Mouse (Mus musculus): ENCODE data around the gene Cnbp. TPM values are rescaled to one million over a fixed set of nuclear protein-coding genes. Genes with fewer than 3 reads are reported as not detected.

Cnbp gene
- polyA plus RNA-seq, 1 experiment from 2014 or later = 526 TPM

DNA sequence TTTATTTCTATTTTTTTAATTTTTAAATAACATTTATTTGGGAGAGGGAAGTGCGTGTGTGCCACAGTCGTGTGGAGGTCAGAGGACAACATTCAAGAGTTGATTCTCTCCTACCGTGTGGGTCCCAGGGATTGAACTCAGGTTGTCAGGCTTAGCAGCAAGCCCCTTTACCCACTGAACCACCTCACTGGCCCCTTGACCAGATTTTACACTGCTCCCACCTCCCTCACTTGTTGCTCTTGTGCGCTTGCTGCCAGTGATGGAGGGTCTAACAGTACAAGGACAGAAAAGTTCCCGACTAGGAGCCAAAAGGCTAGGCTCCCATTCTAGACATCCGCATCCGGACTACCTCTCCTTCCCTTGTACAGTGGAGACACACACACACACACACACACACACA lies 45.5 kb downstream of the Cnbp start:
- Histone ChIP-seq H3K4me2 (no peak overlapping the region), H3K4me1 (replicated peaks) (peaks cover 89% of the 10 kb centered on the region), H3K27me3 (no peaks in the 10 kb centered on the region), H3K4me3 (replicated peaks) (no peak overlapping the region), H3K27ac (replicated peaks) (no peak overlapping the region; the same call in 1 of the 2 replicates), H3K9ac (no peak overlapping the region), H3K36me3 (replicated peaks) (peaks cover 55% of the 10 kb centered on the region), H3K9me3 (replicated peaks) (no peaks in the 10 kb centered on the region)
- WGBS (ENCODE audit: insufficient replicate concordance) = 88% methylated on average over 7 of the region's 7 CpGs
- no peak for ATAC-seq (ENCODE audit: insufficient read depth)

DNA sequence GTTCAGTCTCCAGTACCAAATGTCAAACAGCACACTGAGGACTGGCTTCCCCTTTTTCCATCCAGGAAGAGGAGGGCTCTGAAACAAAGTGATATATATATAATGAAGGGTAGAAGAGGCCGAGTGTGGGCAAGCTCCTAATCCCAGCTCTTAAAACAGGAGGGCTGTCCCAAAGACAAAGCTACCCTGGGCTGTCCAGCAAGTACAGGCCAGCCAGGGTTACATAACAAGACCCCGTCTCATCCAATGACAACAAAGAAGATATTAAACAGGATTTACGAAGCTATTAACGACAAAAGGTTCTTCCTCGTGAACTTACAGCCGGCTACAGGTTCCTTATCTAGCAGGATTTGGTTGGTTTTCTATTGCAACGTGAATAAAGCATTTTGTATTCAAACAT lies 46.0 kb downstream of the Cnbp start:
- peak overlapping the region; percentile 19; the same call in 1 of the 2 replicates for H3K27ac ChIP-seq (replicated peaks)
- H3K4me2 ChIP-seq = no peak overlapping the region
- no peaks in the 10 kb centered on the region for H3K9me3 ChIP-seq (replicated peaks)
- WGBS (ENCODE audit: insufficient replicate concordance) = 63% methylated on average over 7 of the region's 7 CpGs
- no peak overlapping the region for H3K9ac ChIP-seq
- peaks cover 89% of the 10 kb centered on the region for H3K4me1 ChIP-seq (replicated peaks)
- H3K36me3 ChIP-seq (replicated peaks) = peaks cover 55% of the 10 kb centered on the region
- H3K27me3 ChIP-seq = no peaks in the 10 kb centered on the region
- no peak overlapping the region for H3K4me3 ChIP-seq (replicated peaks)
- ATAC-seq (ENCODE audit: insufficient read depth) = no peak

DNA sequence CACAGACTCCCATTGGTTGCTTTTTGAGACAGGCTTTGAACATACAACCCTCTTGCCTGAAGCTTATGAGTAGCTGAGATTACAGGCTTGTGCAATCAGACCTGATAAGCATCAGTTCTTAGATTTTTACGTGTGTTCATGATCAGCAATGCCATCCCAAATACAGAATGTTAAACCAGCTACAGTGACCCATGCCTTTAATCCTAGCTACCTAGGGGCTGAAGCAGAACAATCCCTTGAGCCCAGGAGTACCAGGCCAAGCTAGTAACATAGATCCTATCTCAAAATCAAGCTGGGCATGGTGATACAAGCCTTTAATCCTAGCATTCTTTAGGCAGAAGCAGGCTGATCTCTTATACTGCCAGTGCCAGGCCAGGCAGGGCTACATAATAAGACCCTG lies 46.9 kb downstream of the Cnbp start:
- Histone ChIP-seq H3K4me2 (no peak overlapping the region), H3K9ac (no peak overlapping the region), H3K4me1 (replicated peaks) (peaks cover 89% of the 10 kb centered on the region), H3K27me3 (no peaks in the 10 kb centered on the region), H3K36me3 (replicated peaks) (peaks cover 59% of the 10 kb centered on the region), H3K4me3 (replicated peaks) (no peak overlapping the region), H3K9me3 (replicated peaks) (no peaks in the 10 kb centered on the region), H3K27ac (replicated peaks) (no peak overlapping the region)
- 40% methylated on average over 1 of the region's 1 CpGs for WGBS (ENCODE audit: insufficient replicate concordance)
- ATAC-seq (ENCODE audit: insufficient read depth) = no peak

DNA sequence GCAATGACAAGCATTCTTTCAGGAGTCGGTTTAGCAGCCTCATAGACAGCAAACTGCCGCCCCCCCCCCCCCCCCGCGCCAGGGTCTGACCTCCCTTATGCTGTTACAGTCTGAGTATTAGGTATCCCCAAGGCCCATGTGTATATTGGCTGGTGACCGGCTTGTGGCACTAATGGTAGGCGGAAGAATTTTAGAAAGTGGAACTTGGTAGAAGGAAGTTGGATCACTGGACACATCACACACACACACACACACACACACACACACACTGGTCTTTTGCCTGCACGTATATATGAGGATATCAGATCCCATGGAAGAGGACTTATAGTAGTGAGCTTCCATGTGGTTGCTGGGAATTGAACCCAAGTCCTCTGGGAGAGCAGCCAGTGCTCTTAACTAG lies 48.4 kb downstream of the Cnbp start:
- H3K4me2 ChIP-seq = no peak overlapping the region
- H3K27me3 ChIP-seq = no peaks in the 10 kb centered on the region
- peaks cover 64% of the 10 kb centered on the region for H3K36me3 ChIP-seq (replicated peaks)
- H3K27ac ChIP-seq (replicated peaks) = no peak overlapping the region
- ATAC-seq (ENCODE audit: insufficient read depth) = no peak
- peaks cover 89% of the 10 kb centered on the region for H3K4me1 ChIP-seq (replicated peaks)
- H3K4me3 ChIP-seq (replicated peaks) = no peak overlapping the region
- no peak overlapping the region for H3K9ac ChIP-seq
- 76% methylated on average over 7 of the region's 7 CpGs for WGBS (ENCODE audit: insufficient replicate concordance)
- H3K9me3 ChIP-seq (replicated peaks) = no peaks in the 10 kb centered on the region

DNA sequence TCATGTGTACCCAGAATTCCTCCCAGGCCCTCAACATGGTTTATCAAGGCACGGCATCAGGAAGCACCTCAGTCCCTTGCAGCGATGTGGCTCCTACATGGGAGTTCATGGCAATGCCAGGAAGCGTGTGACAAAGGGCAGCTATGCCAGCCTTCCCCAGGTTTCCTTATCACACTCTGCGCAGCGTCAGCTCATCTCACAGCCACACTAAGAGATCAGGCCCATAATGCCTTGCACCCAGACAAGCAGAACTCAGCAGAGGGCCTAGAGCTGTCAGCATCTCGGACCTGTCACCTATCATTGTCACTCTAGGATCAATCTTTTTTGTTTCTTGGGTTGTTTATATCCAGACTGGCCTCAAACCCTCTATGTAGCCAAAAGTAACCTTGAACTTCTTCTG lies 51.3 kb downstream of the Cnbp start:
- ATAC-seq (ENCODE audit: insufficient read depth) = 0 out of 2 replicates have a peak, but pooled peaks have one; percentile 37
- Histone ChIP-seq H3K27ac (replicated peaks) (peak overlapping the region; percentile 89), H3K9me3 (replicated peaks) (no peaks in the 10 kb centered on the region), H3K9ac (no peak overlapping the region), H3K4me3 (replicated peaks) (no peak overlapping the region), H3K4me1 (replicated peaks) (peaks cover 89% of the 10 kb centered on the region), H3K36me3 (replicated peaks) (peaks cover 48% of the 10 kb centered on the region), H3K27me3 (no peaks in the 10 kb centered on the region), H3K4me2 (peak overlapping the region; percentile 36)
- WGBS (ENCODE audit: insufficient replicate concordance) = 39% methylated on average over 6 of the region's 6 CpGs

DNA sequence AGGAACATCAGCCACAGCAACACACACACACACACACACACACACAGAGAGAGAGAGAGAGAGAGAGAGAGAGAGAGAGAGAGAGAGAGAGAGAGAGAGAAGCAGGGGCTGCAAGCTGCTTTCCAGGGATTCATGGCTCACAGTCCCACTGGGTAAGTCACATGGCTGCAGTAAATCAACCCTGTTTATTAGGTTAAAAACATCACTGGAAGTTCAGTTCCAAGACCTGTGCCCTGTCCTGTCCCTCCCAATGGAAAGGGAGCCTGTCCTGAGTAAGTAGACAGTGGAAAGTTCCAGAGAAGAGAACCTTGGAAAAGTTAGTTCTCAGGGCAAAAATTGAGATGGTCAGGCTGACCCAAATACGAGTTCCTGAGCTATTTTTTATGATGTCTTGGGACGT lies 53.6 kb downstream of the Cnbp start:
- peak overlapping the region; percentile 89 for H3K27ac ChIP-seq (replicated peaks)
- H3K36me3 ChIP-seq (replicated peaks) = peaks cover 50% of the 10 kb centered on the region
- no peak for ATAC-seq (ENCODE audit: insufficient read depth)
- H3K4me2 ChIP-seq = peak overlapping the region; percentile 55; the same call in 1 of the 2 replicates
- H3K9ac ChIP-seq = no peak overlapping the region
- 50% methylated on average over 2 of the region's 2 CpGs for WGBS (ENCODE audit: insufficient replicate concordance)
- H3K9me3 ChIP-seq (replicated peaks) = no peaks in the 10 kb centered on the region
- H3K27me3 ChIP-seq = no peaks in the 10 kb centered on the region
- H3K4me3 ChIP-seq (replicated peaks) = no peak overlapping the region
- H3K4me1 ChIP-seq (replicated peaks) = peaks cover 84% of the 10 kb centered on the region

DNA sequence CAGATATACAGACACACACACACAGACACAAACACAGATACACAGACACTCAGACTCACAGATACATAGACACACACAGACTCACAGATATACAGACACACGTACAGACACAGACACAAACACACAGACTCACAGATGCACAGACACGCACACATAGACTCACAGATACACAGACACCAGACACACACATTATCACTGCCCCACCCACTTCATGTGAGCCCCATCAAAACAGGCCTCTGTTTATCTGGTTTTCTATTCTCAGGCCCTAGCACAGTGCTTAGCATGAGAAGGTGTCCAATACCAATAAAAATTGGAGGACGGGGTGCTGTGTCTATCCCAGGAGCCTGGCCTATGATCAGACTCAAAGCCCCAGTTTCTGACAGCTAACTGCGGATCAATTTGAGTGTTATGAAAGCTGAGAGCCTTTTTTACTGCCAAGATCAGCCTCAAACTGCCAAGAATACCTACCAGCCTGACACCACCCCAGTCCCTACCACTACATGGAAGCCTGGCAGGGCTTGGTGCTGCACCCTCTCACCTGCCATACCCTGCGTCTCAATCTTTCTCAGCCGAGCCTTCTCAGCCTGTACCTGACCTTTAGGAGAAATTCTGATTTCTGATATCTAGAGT lies 54.5 kb downstream of the Cnbp start:
- Histone ChIP-seq H3K36me3 (replicated peaks) (peaks cover 56% of the 10 kb centered on the region), H3K27me3 (no peaks in the 10 kb centered on the region), H3K4me1 (replicated peaks) (peaks cover 89% of the 10 kb centered on the region), H3K4me3 (replicated peaks) (peak overlapping the region; percentile 18), H3K4me2 (peak overlapping the region; percentile 55), H3K27ac (replicated peaks) (peak overlapping the region; percentile 89), H3K9me3 (replicated peaks) (no peaks in the 10 kb centered on the region), H3K9ac (0 out of 2 replicates have a peak overlapping the region, but pooled peaks have one; percentile 43)
- WGBS (ENCODE audit: insufficient replicate concordance) = 58% methylated on average over 6 of the region's 6 CpGs
- peak; percentile 92 for ATAC-seq (ENCODE audit: insufficient read depth)

DNA sequence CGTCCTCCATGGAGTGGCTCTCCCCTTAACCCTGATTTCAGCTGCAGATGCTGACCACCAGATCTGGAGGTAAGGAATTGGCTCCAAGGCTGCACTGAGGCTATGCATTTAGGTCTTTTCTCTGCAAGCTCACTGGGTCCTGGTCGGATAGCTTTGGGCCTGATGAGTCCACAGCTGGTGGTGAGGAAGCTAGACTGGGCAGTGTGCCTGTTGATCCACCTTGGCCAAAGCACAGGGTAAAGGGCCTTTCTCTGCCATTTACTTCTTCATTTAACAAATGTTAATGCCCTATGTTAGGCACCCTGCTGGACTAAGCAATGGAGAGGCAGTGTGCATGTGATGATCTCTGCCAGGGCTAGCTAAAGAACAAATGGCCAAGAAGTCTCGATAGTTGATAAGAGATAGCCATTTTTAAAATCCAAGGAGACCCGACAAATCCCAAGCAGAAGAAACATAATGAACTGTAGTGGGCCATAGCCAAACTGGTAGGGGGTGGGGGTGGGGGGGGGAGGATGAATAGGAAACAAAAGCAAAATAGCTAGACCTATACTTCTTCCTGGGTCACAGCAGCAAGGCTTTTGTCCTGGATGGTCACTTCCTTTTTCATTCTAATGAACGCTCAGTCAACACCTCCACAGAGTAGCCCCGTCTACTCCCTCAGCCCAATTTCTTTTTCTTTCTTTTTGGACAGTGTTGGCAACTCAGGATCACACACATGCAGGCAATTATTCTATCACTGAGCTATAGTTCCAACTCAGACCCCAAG lies 55.3 kb downstream of the Cnbp start:
- Histone ChIP-seq H3K27ac (replicated peaks) (peak overlapping the region; percentile 89), H3K9me3 (replicated peaks) (no peaks in the 10 kb centered on the region), H3K36me3 (replicated peaks) (peaks cover 64% of the 10 kb centered on the region), H3K4me1 (replicated peaks) (peaks cover 89% of the 10 kb centered on the region), H3K27me3 (no peaks in the 10 kb centered on the region), H3K4me2 (peak overlapping the region; percentile 55), H3K9ac (peak overlapping the region; percentile 43; the same call in 1 of the 2 replicates), H3K4me3 (replicated peaks) (no peak overlapping the region)
- WGBS (ENCODE audit: insufficient replicate concordance) = 80% methylated on average over 6 of the region's 6 CpGs
- ATAC-seq (ENCODE audit: insufficient read depth) = no peak

DNA sequence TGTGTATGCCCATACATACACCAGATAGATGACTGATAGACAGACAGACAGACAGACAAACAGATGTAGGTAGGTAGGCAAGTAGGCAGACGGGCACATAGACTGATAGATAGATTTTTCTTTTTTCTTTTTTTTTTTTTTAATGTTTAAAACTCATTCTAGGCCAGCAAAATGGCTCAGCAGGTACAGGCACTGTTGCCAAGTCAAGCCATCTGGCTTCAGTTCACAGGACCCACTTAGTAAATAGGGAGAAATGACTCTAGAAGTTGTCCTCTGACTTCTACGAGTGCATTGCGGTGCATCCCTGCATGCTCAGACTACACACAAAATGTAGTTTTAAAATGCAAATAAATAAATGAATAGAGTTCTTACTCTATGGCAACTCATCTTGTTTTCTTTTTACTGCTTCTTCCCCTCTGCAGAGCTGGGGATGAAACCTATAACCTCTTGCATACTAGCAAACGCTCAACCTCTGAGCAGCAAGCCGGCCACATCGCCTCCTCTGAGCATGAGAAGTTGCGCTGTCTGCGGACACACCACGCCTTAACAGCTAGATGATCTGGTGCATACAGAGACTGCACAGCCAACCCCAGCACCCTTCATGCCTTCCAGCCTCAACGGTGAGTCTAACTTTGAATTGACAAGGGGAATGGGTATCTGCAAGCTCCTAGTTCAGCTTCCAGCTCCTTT lies 56.9 kb downstream of the Cnbp start:
- Histone ChIP-seq H3K27ac (replicated peaks) (no peak overlapping the region), H3K9me3 (replicated peaks) (no peaks in the 10 kb centered on the region), H3K4me2 (no peak overlapping the region), H3K36me3 (replicated peaks) (peaks cover 74% of the 10 kb centered on the region), H3K9ac (no peak overlapping the region), H3K4me1 (replicated peaks) (peaks cover 89% of the 10 kb centered on the region), H3K27me3 (no peaks in the 10 kb centered on the region), H3K4me3 (replicated peaks) (no peak overlapping the region)
- WGBS (ENCODE audit: insufficient replicate concordance) = 87% methylated on average over 10 of the region's 10 CpGs
- no peak for ATAC-seq (ENCODE audit: insufficient read depth)
